Mouse (Mus musculus) liver, embryonic 16.5 days (tissue): ENCODE data around the gene Slc44a2. TPM values are rescaled to one million over a fixed set of nuclear protein-coding genes. Genes with fewer than 3 reads are reported as not detected.

Experiments used
- ATAC-seq: fragments of 200-750 bp; cut with Nextera tagmentation; 2 replicates; pipeline ENCODE4 v1.8.0; 2017; ENCODE audit warnings: low read depth, mild to moderate bottlenecking, moderate number of reproducible peaks, moderate library complexity
- H3K27ac ChIP-seq: fragments of 300-500 bp; sonication (generic); 2 replicates; pipeline ENCODE4 v1.5.1; 2014; ENCODE audit warnings: mild to moderate bottlenecking, low read length
- H3K27me3 ChIP-seq: fragments of 300-500 bp; sonication (generic); 2 replicates; pipeline ENCODE4 v1.6.1; 2014; ENCODE audit warnings: low read depth, low read length, mixed read lengths; ENCODE audit not compliant: control insufficient read depth, insufficient read depth
- H3K36me3 ChIP-seq: fragments of 300-500 bp; sonication (generic); 2 replicates; pipeline ENCODE4 v1.6.1; 2014; ENCODE audit warnings: mild to moderate bottlenecking; ENCODE audit not compliant: control insufficient read depth, insufficient read depth
- H3K4me1 ChIP-seq: fragments of 300-500 bp; sonication (generic); 2 replicates; pipeline ENCODE4 v1.6.1; 2014; ENCODE audit warnings: low read depth, low read length, mixed read lengths; ENCODE audit not compliant: control insufficient read depth
- H3K4me2 ChIP-seq: fragments of 300-500 bp; sonication (generic); 2 replicates; pipeline ENCODE4 v1.6.1; 2014; ENCODE audit warnings: low read depth, low read length, mixed read lengths
- H3K4me3 ChIP-seq: fragments of 300-500 bp; sonication (generic); 2 replicates; pipeline ENCODE4 v1.5.1; 2014; ENCODE audit warnings: low read depth, mild to moderate bottlenecking, low read length
- H3K9ac ChIP-seq: fragments of 300-500 bp; sonication (generic); 2 replicates; pipeline ENCODE4 v1.6.1; 2014; ENCODE audit warnings: low read depth, low read length
- H3K9me3 ChIP-seq: fragments of 300-500 bp; sonication (generic); replicated peaks from 2 replicates; pipeline ENCODE4 v1.6.1; 2016; ENCODE audit warnings: low read length; ENCODE audit not compliant: control insufficient read depth
- WGBS: fragments of 180-500 bp; shearing (Covaris S2); extraction: QIAGEN DNeasy Blood & Tissue Kit; methylation state at CpG from one replicate; pipeline ENCODE4 v1.1.7; 2014; ENCODE audit not compliant: insufficient replicate concordance; 5-methylcytosine and 5-hydroxymethylcytosine counted together
- polyA plus RNA-seq: library from polyadenylated mRNA; unstranded; fragments of >200 nt; fragmentation: Nextera tagmentation; extraction: Ambion mirVana; gene quantifications from 2 replicates; pipeline ENCODE4 v1.2.1, GENCODE M21; 2015

Slc44a2 gene
- polyA plus RNA-seq, 1 experiment from 2014 or later, result 16.9 TPM

DNA sequence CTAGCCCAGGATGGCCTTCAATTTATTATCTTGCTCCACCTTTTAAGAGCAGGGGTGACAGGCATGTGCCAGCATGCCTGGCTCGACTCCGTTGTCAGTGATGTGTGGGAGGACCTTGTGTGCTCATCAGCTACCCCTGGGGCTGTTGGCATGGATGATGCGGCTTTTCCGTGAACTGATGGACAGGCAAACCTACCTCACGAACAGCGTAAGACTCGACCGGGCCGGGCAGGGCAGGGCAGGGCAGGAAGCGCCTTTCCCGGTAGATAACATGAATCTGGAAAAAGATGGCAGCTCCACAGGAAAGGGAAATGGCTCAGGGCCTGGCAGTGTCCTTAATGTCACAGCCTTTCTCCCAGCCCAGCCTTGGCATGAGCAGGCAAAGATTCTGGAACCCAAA is 3.8 kb downstream of the Slc44a2 start:
- no peak overlapping the region for H3K27ac ChIP-seq
- peaks cover 27% of the 10 kb centered on the region for H3K4me1 ChIP-seq
- H3K4me2 ChIP-seq, result no peak overlapping the region
- no peaks in the 10 kb centered on the region for H3K27me3 ChIP-seq
- H3K4me3 ChIP-seq, result no peak overlapping the region
- H3K9me3 ChIP-seq, result no peaks in the 10 kb centered on the region
- no peak for ATAC-seq
- no peaks in the 10 kb centered on the region for H3K36me3 ChIP-seq
- H3K9ac ChIP-seq, result no peak overlapping the region
- 50% methylated on average over 11 of the region's 11 CpGs for WGBS

DNA sequence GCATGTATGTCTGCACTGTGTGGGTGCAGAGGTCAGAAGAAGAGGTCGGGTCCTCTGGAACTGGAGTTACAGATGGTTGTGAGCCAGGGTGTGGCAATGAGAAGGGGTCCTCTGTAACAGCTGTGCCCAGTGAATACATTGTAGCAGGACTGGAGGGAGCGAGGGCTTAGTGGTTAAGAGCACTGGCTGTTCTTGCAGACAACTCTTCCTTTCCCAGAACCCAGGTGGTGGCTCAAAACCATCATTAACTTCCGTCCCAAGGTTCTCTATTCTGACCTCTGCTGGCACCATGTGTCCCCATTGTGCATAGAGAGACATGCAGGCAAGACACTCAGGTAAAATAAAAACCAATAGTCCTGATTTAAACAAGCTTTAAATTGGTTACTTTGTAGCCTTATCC is 7.1 kb downstream of the Slc44a2 start:
- no peak overlapping the region for H3K4me3 ChIP-seq
- no peak overlapping the region for H3K4me2 ChIP-seq
- H3K9ac ChIP-seq, result no peak overlapping the region
- no peaks in the 10 kb centered on the region for H3K36me3 ChIP-seq
- 27% methylated on average over 3 of the region's 3 CpGs for WGBS
- no peak for ATAC-seq
- H3K27me3 ChIP-seq, result no peaks in the 10 kb centered on the region
- H3K9me3 ChIP-seq, result no peaks in the 10 kb centered on the region
- peak overlapping the region; percentile 50 for H3K27ac ChIP-seq
- H3K4me1 ChIP-seq, result peaks cover 13% of the 10 kb centered on the region

DNA sequence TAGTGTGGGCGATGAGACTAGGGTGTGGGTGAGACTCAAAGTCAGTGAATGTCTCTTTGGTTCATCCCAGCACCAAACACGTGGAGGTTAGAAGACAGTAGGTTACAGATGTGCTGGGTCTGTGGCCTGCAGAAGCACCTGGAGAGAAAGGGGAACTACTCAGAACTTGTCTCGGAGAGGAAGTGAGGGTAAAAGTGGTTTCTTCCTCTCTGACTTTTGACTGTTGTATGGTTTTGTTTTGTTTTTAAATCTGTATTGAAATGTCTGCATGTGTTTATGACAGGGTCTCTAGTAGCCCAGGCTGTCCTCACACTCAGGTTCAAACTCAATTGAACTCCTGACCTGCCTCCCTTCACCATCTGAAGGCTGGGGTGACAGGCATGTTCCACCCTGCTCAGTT is 7.5 kb downstream of the Slc44a2 start:
- no peaks in the 10 kb centered on the region for H3K27me3 ChIP-seq
- no peak overlapping the region for H3K9ac ChIP-seq
- ATAC-seq, result no peak
- no peaks in the 10 kb centered on the region for H3K9me3 ChIP-seq
- WGBS, result 39% methylated on average over 3 of the region's 3 CpGs
- peaks cover 14% of the 10 kb centered on the region for H3K4me1 ChIP-seq
- peak overlapping the region; percentile 37; the same call in 1 of the 2 replicates for H3K4me2 ChIP-seq
- H3K27ac ChIP-seq, result peak overlapping the region; percentile 44; the same call in 1 of the 2 replicates
- no peaks in the 10 kb centered on the region for H3K36me3 ChIP-seq
- no peak overlapping the region for H3K4me3 ChIP-seq

DNA sequence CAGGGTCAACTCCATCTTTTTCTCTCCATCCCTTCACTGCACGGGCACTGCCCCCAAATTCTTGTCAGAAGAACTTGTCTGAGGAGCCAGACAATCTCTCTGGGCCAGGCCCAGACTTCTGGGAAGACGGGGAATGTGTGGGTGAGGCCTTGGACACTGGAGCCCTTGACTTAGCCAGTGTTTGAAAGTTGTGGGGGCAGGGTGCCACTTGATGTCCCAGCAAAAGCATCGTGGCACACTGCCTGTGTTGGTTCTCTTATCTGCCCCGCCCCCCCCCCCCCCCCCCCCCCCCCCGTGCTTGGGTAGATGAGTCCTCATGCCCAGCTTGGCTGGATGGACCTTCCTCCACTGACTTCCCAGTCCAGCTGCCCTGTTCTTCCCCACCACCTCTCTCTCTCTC is 8.5 kb downstream of the Slc44a2 start:
- Histone ChIP-seq H3K4me1 (peaks cover 15% of the 10 kb centered on the region), H3K4me2 (no peak overlapping the region), H3K36me3 (no peaks in the 10 kb centered on the region), H3K9me3 (no peaks in the 10 kb centered on the region), H3K4me3 (no peak overlapping the region), H3K9ac (no peak overlapping the region), H3K27ac (no peak overlapping the region), H3K27me3 (no peaks in the 10 kb centered on the region)
- 43% methylated on average over 3 of the region's 5 CpGs for WGBS
- no peak for ATAC-seq

DNA sequence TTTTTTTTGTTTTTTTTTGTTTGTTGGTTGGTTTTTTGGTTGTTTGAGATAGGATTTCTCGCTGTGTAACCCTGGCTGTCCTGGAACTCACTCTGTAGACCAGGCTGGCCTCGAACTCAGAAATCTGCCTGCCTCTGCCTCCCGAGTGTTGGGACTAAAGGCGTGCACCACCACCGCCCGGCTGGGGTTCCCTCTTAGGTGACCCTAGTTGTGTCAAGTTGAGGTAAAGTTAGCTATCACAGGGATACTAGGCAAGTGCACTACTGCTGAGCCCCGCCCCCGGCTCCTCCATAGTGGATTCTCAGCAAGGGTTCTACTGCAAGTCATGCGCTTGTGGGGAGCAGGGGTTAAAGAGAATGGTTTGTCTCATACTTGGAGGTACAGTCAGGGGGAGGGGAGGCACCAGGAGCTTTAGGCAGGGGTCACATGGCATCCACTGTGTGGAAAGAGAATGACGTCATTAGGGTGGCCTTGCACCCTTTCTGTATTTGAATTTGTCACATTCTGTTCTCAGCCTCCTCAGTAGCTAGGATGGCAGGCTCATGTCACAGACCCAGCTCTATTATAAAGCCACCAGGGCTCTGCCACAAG is 9.3 kb downstream of the Slc44a2 start:
- H3K4me2 ChIP-seq, result no peak overlapping the region
- H3K27me3 ChIP-seq, result no peaks in the 10 kb centered on the region
- no peak overlapping the region for H3K4me3 ChIP-seq
- no peak for ATAC-seq
- WGBS, result 76% methylated on average over 10 of the region's 10 CpGs
- H3K36me3 ChIP-seq, result no peaks in the 10 kb centered on the region
- H3K9me3 ChIP-seq, result no peaks in the 10 kb centered on the region
- peaks cover 15% of the 10 kb centered on the region for H3K4me1 ChIP-seq
- no peak overlapping the region for H3K27ac ChIP-seq
- no peak overlapping the region for H3K9ac ChIP-seq

DNA sequence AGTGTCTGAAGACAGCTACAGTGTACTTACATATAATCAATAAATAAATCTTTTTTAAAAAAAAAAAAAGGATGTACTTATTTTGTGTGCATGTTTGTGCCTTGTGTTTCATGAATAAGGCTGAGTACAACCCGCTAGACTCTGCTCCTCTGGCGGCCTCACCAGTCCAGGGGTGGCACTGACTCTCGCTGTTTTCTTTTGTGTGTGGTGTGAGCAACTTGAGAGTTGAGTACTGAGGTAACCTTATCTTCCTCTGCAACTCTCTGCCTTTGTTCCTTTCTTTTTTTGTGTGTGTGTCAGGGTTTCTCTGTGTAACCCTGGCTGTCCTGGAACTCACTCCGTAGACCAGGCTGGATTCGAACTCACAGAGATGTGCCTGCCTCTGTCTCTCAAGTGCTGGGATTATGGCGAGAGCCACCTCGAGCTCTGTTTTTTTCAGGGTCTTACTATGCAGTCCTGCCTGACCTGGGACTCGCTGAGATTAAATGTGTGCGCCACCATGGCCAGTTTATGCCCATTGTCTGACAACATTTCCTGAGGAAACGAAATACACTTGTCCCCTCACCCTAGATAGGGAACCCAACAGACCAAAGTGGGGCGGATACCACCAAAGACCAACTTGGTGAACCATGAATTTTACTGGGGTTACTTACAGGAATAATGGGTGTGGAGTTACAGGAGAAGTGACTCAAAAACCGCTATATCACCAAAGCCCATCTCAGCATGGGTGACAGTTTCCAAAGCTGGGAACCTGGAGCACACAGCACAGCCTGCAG is 11.1 kb downstream of the Slc44a2 start:
- WGBS, result 41% methylated on average over 12 of the region's 12 CpGs
- H3K27me3 ChIP-seq, result no peaks in the 10 kb centered on the region
- no peak overlapping the region for H3K9ac ChIP-seq
- ATAC-seq, result no peak
- H3K4me2 ChIP-seq, result no peak overlapping the region
- peaks cover 15% of the 10 kb centered on the region for H3K4me1 ChIP-seq
- no peaks in the 10 kb centered on the region for H3K9me3 ChIP-seq
- H3K36me3 ChIP-seq, result no peaks in the 10 kb centered on the region
- no peak overlapping the region for H3K4me3 ChIP-seq
- no peak overlapping the region for H3K27ac ChIP-seq

DNA sequence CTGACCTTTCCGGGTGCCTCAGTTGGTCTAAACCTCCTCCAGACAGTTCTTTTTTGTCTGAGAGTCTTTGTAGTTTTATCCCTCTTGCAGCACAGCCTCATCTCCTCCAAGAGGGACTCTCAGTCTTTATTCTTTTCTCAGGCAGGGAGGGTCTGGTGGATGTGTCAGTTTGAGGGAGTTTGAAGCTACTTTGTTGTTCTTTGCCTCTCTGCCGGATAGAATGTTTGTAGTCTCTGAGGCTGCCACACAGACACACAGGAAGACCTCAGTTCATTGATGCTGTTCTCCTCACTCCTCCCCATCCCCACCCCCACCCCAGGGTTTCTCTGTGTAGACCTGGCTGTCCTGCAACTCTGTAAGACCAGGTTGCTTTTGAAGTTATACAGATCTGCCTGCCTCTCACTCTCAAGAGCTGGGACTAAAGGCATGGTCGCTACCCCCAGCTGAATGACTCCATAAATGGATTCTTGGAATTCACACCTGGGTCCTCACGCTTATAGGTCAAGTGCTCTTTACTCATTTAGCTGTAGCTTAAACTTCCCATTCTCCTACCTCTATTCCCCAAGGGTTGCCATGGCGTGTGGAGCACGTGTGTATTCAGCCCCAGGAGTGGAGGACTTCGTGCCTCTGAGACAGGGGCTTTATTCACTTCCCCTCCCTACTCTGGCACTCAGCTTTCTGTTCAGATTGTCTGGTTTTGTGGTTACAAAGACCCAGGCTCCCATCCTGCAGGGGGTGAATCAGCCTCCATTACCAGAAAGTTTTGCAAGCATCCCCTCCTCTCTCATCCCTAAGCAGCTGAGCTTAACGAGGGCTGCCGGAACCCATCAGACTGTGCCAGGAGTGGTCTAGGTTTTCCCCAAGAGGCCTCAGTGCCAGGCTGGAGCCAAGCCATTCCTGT is 11.9 kb downstream of the Slc44a2 start:
- H3K36me3 ChIP-seq, result no peaks in the 10 kb centered on the region
- H3K4me3 ChIP-seq, result no peak overlapping the region
- ATAC-seq, result no peak
- no peaks in the 10 kb centered on the region for H3K9me3 ChIP-seq
- H3K27ac ChIP-seq, result no peak overlapping the region
- 34% methylated on average over 9 of the region's 9 CpGs for WGBS
- H3K9ac ChIP-seq, result no peak overlapping the region
- H3K4me1 ChIP-seq, result peaks cover 11% of the 10 kb centered on the region
- no peak overlapping the region for H3K4me2 ChIP-seq
- no peaks in the 10 kb centered on the region for H3K27me3 ChIP-seq

DNA sequence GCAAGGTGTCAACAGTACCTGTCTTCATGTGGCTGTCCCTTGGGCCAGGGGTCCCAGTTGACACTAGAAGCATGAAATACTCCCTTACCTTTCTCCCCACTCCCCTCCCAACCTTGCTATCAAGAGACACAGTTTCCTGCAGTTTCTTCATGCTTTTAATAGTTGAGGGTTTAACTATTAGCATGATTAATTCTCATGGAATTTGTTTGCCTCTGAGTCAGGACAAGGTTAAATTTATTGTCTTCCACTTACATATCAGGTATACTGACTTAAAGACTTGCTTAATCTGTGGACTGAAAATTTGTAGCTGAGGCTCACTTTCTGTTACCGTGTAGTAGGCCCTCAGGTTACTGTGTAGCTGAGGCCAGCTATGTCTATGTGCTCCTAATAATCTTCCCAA is 13.0 kb downstream of the Slc44a2 start:
- Histone ChIP-seq H3K9me3 (no peaks in the 10 kb centered on the region), H3K4me1 (peaks cover 11% of the 10 kb centered on the region), H3K9ac (no peak overlapping the region), H3K36me3 (no peaks in the 10 kb centered on the region), H3K27me3 (no peaks in the 10 kb centered on the region), H3K4me2 (no peak overlapping the region), H3K27ac (no peak overlapping the region), H3K4me3 (no peak overlapping the region)
- WGBS, result 78% methylated on average over 1 of the region's 1 CpGs
- no peak for ATAC-seq

DNA sequence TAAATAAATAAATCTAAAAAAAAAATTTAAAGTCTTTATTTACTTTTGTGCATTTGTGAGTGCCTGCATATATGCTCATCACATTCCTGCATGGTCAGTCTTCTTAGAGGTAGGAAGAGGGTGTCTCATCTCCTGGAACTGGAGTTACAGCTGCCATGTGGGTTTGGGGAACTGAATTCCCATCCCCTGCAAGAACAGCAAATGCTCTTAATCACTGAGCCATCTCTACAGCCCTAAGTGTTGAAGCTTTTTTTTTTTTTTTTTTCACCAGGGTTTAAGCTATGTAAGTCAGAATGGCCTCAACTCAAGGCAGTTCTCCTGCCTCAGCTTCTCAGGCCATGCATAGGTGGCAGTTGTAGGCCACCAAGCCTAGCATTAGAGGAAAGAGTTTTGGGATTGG is 14.2 kb downstream of the Slc44a2 start:
- Histone ChIP-seq H3K4me1 (peaks cover 11% of the 10 kb centered on the region), H3K4me2 (no peak overlapping the region), H3K9me3 (no peaks in the 10 kb centered on the region), H3K4me3 (no peak overlapping the region), H3K27me3 (no peaks in the 10 kb centered on the region), H3K36me3 (no peaks in the 10 kb centered on the region), H3K9ac (no peak overlapping the region), H3K27ac (no peak overlapping the region)
- ATAC-seq, result no peak
